Mouse (Mus musculus) liver, postnatal 0 days (tissue): ENCODE data around the gene Lyve1. TPM values are rescaled to one million over a fixed set of nuclear protein-coding genes. Genes with fewer than 3 reads are reported as not detected.

Experiments
- ATAC-seq: fragments of 200-750 bp; cut with Nextera tagmentation; 2 replicates; pipeline ENCODE4 v1.8.0; 2017; ENCODE audit warnings: mild to moderate bottlenecking, moderate library complexity
- DNase-seq: peaks from one replicate; pipeline ENCODE4 v3.0.0-alpha.2; 2016
- H3K27ac ChIP-seq: fragments of 300-500 bp; sonication (generic); 2 replicates; pipeline ENCODE4 v1.5.1; 2014; ENCODE audit warnings: antibody characterized with exemption, moderate library complexity, mild to moderate bottlenecking, low read depth
- H3K27me3 ChIP-seq: fragments of 300-500 bp; sonication (generic); 2 replicates; pipeline ENCODE4 v1.6.1; 2014; ENCODE audit warnings: low read length, control low read depth, mixed read lengths; ENCODE audit not compliant: insufficient read depth
- H3K36me3 ChIP-seq: fragments of 300-500 bp; sonication (generic); replicated peaks from 2 replicates; pipeline ENCODE4 v1.6.1; 2014; ENCODE audit warnings: mild to moderate bottlenecking, control low read depth, low read length, moderate library complexity, mixed read lengths; ENCODE audit not compliant: insufficient read depth
- H3K4me1 ChIP-seq: fragments of 300-500 bp; sonication (generic); 2 replicates; pipeline ENCODE4 v1.6.1; 2014; ENCODE audit warnings: antibody characterized with exemption, mild to moderate bottlenecking, control low read depth; ENCODE audit not compliant: insufficient read depth
- H3K4me2 ChIP-seq: fragments of 300-500 bp; sonication (generic); 2 replicates; pipeline ENCODE4 v1.6.1; 2014; ENCODE audit warnings: low read depth, mild to moderate bottlenecking, low read length, moderate library complexity, mixed read lengths
- H3K4me3 ChIP-seq: fragments of 300-500 bp; sonication (generic); 2 replicates; pipeline ENCODE4 v1.5.1; 2014; ENCODE audit warnings: low read depth, low read length
- H3K9ac ChIP-seq: fragments of 300-500 bp; sonication (generic); replicated peaks from 2 replicates; pipeline ENCODE4 v1.6.1; 2014; ENCODE audit warnings: mild to moderate bottlenecking, moderate library complexity
- H3K9me3 ChIP-seq: fragments of 300-500 bp; sonication (generic); 2 replicates; pipeline ENCODE4 v1.6.1; 2016; ENCODE audit warnings: mild to moderate bottlenecking, control low read depth, low read length, mixed read lengths
- CTCF ChIP-seq: sonication (generic); IDR thresholded peaks from 2 replicates; pipeline ENCODE4 v1.5.1; 2016; ENCODE audit warnings: antibody characterized with exemption, low read depth
- EP300 ChIP-seq: IDR thresholded peaks from 2 replicates; pipeline ENCODE4 v1.6.1; 2016; ENCODE audit warnings: antibody characterized with exemption, low read depth, mild to moderate bottlenecking
- WGBS: fragments of 180-500 bp; shearing (Covaris S2); extraction: QIAGEN DNeasy Blood & Tissue Kit; methylation state at CpG from one replicate; pipeline ENCODE4 v1.1.7; 2014; ENCODE audit not compliant: insufficient replicate concordance; 5-methylcytosine and 5-hydroxymethylcytosine counted together
- microRNA-seq: library from miRNA; unstranded; fragments of <30 nt; microRNA quantifications from one replicate; pipeline ENCODE4, GENCODE M21; 2016
- polyA plus RNA-seq: library from polyadenylated mRNA; unstranded; fragments of >200 nt; fragmentation: Nextera tagmentation; extraction: Ambion mirVana; gene quantifications from 2 replicates; pipeline ENCODE4 v1.2.1, GENCODE M21; 2015

Lyve1 gene
- polyA plus RNA-seq, 1 experiment from 2014 or later: 37.4 TPM

- no peak overlapping the region for H3K4me3 ChIP-seq
- DNase-seq (no peak), ATAC-seq (peak; percentile 17)
- no peaks in the 10 kb centered on the region for H3K27me3 ChIP-seq
- peaks cover 83% of the 10 kb centered on the region for H3K36me3 ChIP-seq
- H3K9ac ChIP-seq: no peak overlapping the region
- no peak for TF ChIP-seq EP300
- no peak for TF ChIP-seq CTCF
- 88% methylated on average over 18 of the region's 18 CpGs for WGBS
- H3K4me2 ChIP-seq: no peak overlapping the region
- no peaks in the 10 kb centered on the region for H3K4me1 ChIP-seq
- H3K9me3 ChIP-seq: no peaks in the 10 kb centered on the region
- H3K27ac ChIP-seq: no peak overlapping the region
Measured at GRCm38 (mm10) chr7:110809585-110810557, 53.2 kb downstream of the Lyve1 start.

DNA sequence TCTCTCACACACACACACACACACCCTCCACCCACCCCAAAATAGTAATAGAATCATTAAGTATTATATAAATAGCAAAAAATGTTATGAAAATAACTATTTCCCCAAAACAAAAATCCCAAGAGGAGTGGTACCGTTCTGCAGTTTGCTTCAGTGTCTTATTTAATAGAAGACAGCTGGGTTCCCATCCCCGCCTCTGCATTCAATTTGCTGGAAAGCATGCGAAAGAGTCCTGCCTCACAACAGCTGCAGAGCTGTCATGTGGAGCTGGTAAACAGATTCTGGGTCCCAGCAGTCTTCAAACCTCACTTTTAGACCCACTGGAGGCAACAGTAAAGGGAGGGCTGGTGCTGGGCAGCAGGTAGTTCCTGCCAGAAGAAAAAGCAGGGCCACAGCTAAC lies 54.1 kb downstream of the Lyve1 start:
- Histone ChIP-seq H3K4me2 (no peak overlapping the region), H3K9ac (no peak overlapping the region), H3K27ac (no peak overlapping the region), H3K36me3 (peaks cover 83% of the 10 kb centered on the region), H3K27me3 (no peaks in the 10 kb centered on the region), H3K4me3 (no peak overlapping the region), H3K4me1 (no peaks in the 10 kb centered on the region), H3K9me3 (no peaks in the 10 kb centered on the region)
- ATAC-seq (no peak), DNase-seq (no peak)
- TF ChIP-seq CTCF: no peak
- no peak for TF ChIP-seq EP300
- WGBS: 82% methylated on average over 3 of the region's 3 CpGs

- Histone ChIP-seq H3K36me3 (peaks cover 76% of the 10 kb centered on the region), H3K4me2 (no peak overlapping the region), H3K4me3 (no peak overlapping the region), H3K27me3 (no peaks in the 10 kb centered on the region), H3K4me1 (no peaks in the 10 kb centered on the region), H3K9ac (no peak overlapping the region), H3K27ac (no peak overlapping the region), H3K9me3 (no peaks in the 10 kb centered on the region)
- no peak for TF ChIP-seq EP300
- ATAC-seq: no peak
- WGBS: 88% methylated on average over 13 of the region's 13 CpGs
- DNase-seq: no peak
Measured at GRCm38 (mm10) chr7:110807460-110808030, 55.5 kb downstream of the Lyve1 start.

GRCm38 (mm10) chr7:110804266-110804665 lies 58.8 kb downstream of the Lyve1 start:
- WGBS: 68% methylated on average over 3 of the region's 3 CpGs
- Histone ChIP-seq H3K9ac (no peak overlapping the region), H3K4me3 (no peak overlapping the region), H3K36me3 (peaks cover 68% of the 10 kb centered on the region), H3K27ac (no peak overlapping the region), H3K4me2 (no peak overlapping the region), H3K27me3 (no peaks in the 10 kb centered on the region), H3K9me3 (no peaks in the 10 kb centered on the region), H3K4me1 (no peaks in the 10 kb centered on the region)
- TF ChIP-seq EP300 (no peak), CTCF (no peak)
- DNase-seq: no peak
- 0 out of 2 replicates have a peak, but pooled peaks have one; percentile 16 for ATAC-seq

DNA sequence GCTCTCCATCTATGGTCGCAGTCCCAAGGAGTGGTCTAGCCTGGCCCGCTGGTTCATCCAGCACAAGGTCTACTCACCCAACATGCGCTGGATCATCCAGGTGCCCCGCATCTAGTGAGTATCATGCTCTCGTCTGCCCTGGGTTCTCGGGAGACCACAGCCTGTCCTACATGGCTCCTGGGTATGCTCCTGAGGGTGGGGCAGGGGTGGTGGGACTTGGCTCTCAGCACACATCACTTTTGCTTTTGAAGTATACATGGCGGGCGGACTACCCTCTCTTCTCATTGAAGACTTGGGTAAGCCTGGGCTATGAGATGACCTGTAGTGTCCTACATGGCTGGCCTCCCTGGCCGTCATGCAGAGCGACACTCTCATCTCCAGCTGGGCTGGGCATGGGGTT lies 59.9 kb downstream of the Lyve1 start:
- Histone ChIP-seq H3K27ac (no peak overlapping the region), H3K4me1 (no peaks in the 10 kb centered on the region), H3K27me3 (no peaks in the 10 kb centered on the region), H3K9me3 (no peaks in the 10 kb centered on the region), H3K9ac (no peak overlapping the region), H3K4me2 (no peak overlapping the region), H3K4me3 (no peak overlapping the region), H3K36me3 (peaks cover 61% of the 10 kb centered on the region)
- ATAC-seq: no peak
- DNase-seq: no peak
- no peak for TF ChIP-seq CTCF
- TF ChIP-seq EP300: no peak
- 95% methylated on average over 10 of the region's 10 CpGs for WGBS

GRCm38 (mm10) chr7:110801028-110801427 lies 62.0 kb downstream of the Lyve1 start:
- TF ChIP-seq EP300: no peak
- TF ChIP-seq CTCF: peak; percentile 97
- no peak overlapping the region for H3K9ac ChIP-seq
- WGBS: 2% methylated on average over 4 of the region's 4 CpGs
- H3K27ac ChIP-seq: no peak overlapping the region
- no peak overlapping the region for H3K4me2 ChIP-seq
- H3K36me3 ChIP-seq: peaks cover 57% of the 10 kb centered on the region
- no peak overlapping the region for H3K4me3 ChIP-seq
- H3K9me3 ChIP-seq: no peaks in the 10 kb centered on the region
- DNase-seq: peak; percentile 86
- H3K4me1 ChIP-seq: peaks cover 4% of the 10 kb centered on the region
- ATAC-seq: peak; percentile 37; the same call in 1 of the 2 replicates
- no peaks in the 10 kb centered on the region for H3K27me3 ChIP-seq

Small RNA genes within 50 kb of the gene (microRNA-seq; reads per million reads assigned to microRNA genes)
- not detected for gene Gm47282

Other genes starting within 250 kb of the Lyve1 start
- 5.6 and 5.9 TPM in 2 replicates for gene Sbf2, start 248.3 kb downstream of the Lyve1 start, polyA plus RNA-seq
- gene Adm, start 235.6 kb downstream of the Lyve1 start, polyA plus RNA-seq: 3.4 and 3.7 TPM in 2 replicates
- 12.3 and 16.6 TPM in 2 replicates for gene Ampd3, start 95.0 kb downstream of the Lyve1 start, polyA plus RNA-seq
- gene Rnf141, start 18.8 kb downstream of the Lyve1 start, polyA plus RNA-seq: 21.9 and 22.9 TPM in 2 replicates
- 5.3 and 8.4 TPM in 2 replicates for gene Mrvi1, start 119.2 kb upstream of the Lyve1 start, polyA plus RNA-seq
- 15.2 and 16.8 TPM in 2 replicates for gene Ctr9, start 165.7 kb upstream of the Lyve1 start, polyA plus RNA-seq
- gene Eif4g2, start 219.8 kb upstream of the Lyve1 start, polyA plus RNA-seq: 182 and 200 TPM in 2 replicates